Mouse (Mus musculus) bone marrow, adult 2 months (tissue): ENCODE data around the gene Dusp28.

Experiments used
- CTCF ChIP-seq: fragments of 200-500 bp; IDR thresholded peaks from 2 replicates; pipeline ENCODE4 v1.5.1; 2011; ENCODE audit warnings: low read length, control low read depth; ENCODE audit not compliant: control insufficient read depth, insufficient read depth
- POLR2A ChIP-seq: fragments of 200-500 bp; IDR thresholded peaks from 2 replicates; pipeline ENCODE4 v1.6.1; 2011; ENCODE audit warnings: low read depth, mild to moderate bottlenecking, control low read depth, low read length, borderline replicate concordance; ENCODE audit not compliant: control insufficient read depth

DNA sequence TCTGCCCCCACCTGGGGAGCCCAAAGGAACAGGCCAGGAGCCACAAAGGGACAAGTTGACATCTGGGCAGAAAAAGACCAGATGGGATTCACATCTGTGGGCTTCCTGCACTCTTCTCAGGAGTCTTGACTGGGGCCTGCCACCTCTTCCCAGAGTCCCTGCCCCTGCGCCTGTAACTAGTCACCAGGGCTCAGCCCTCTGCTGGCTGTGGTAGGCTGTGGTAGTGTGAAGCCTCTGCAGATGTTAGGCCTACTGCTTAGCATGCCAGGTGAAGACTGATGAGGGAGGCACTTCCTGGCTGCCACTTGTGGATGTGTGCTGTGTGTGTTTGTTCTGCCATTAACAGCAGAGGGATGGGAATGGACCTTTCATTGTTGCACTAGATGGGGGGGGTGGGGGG is 5.5 kb downstream of the Dusp28 start:
- TF ChIP-seq POLR2A = no peak
- no peak for TF ChIP-seq CTCF
